Mouse (Mus musculus): ENCODE results near the gene Pbx1. TPM values are rescaled to one million over a fixed set of nuclear protein-coding genes. Genes with fewer than 3 reads are reported as not detected.

Pbx1 gene
- polyA plus RNA-seq, 1 experiment from 2014 or later, result 43.7 TPM

- no peaks in the 10 kb centered on the region for H3K36me3 ChIP-seq (ENCODE audit: control insufficient read depth, insufficient read depth, low read length)
- H3K9ac ChIP-seq (ENCODE audit: low read length), result no peak overlapping the region
- no peak overlapping the region for H3K4me2 ChIP-seq (ENCODE audit: low read depth, severe bottlenecking)
- DNase-seq (ENCODE audit: low spot score) (no peak), ATAC-seq (ENCODE audit: insufficient number of reproducible peaks, low FRiP score, low TSS enrichment, low read depth) (no peak)
- peaks cover 16% of the 10 kb centered on the region for H3K4me1 ChIP-seq (ENCODE audit: control insufficient read depth, insufficient read depth, low read length)
- H3K4me3 ChIP-seq (ENCODE audit: low read depth, low read length), result no peak overlapping the region
- no peaks in the 10 kb centered on the region for H3K27me3 ChIP-seq (ENCODE audit: control insufficient read depth, insufficient read depth, low read length)
- no peak overlapping the region for H3K27ac ChIP-seq (replicated peaks; ENCODE audit: low read depth, low read length)
- no peaks in the 10 kb centered on the region for H3K9me3 ChIP-seq (ENCODE audit: control insufficient read depth, low read length)
- 84% methylated on average over 17 of the region's 17 CpGs for WGBS
Measured at GRCm38 (mm10) chr1:168215896-168216747, 215.9 kb downstream of the Pbx1 start.

GRCm38 (mm10) chr1:168215468-168215867, 216.6 kb downstream of the Pbx1 start:
- WGBS, result 74% methylated on average over 6 of the region's 6 CpGs
- Histone ChIP-seq H3K9ac (ENCODE audit: low read length) (no peak overlapping the region), H3K4me2 (ENCODE audit: low read depth, severe bottlenecking) (no peak overlapping the region), H3K9me3 (ENCODE audit: control insufficient read depth, low read length) (no peaks in the 10 kb centered on the region), H3K4me3 (ENCODE audit: low read depth, low read length) (no peak overlapping the region), H3K36me3 (ENCODE audit: control insufficient read depth, insufficient read depth, low read length) (no peaks in the 10 kb centered on the region), H3K27me3 (ENCODE audit: control insufficient read depth, insufficient read depth, low read length) (no peaks in the 10 kb centered on the region), H3K27ac (replicated peaks; ENCODE audit: low read depth, low read length) (no peak overlapping the region), H3K4me1 (ENCODE audit: control insufficient read depth, insufficient read depth, low read length) (peaks cover 12% of the 10 kb centered on the region)
- no peak for ATAC-seq (ENCODE audit: insufficient number of reproducible peaks, low FRiP score, low TSS enrichment, low read depth)
- no peak for DNase-seq (ENCODE audit: low spot score)

DNA sequence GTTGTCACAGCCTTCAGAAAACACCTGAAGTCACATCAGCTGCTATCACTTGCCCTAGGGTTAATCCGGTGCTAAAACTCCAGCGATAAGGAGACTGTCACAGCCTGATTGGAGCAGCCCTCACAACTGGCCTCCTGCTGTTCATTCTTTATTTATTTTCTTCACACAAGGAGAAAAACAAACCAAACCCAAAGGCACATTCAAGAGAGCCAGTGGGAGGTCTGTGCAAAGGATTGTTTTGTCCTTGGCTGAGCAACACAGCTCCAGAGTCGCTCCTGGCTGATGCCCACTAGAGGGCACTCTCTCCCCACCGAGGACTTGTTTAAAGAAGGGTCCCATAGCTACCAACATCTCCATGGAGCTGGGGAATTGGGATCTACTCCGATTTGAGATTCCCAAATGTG, 218.0 kb downstream of the Pbx1 start:
- Histone ChIP-seq H3K36me3 (ENCODE audit: control insufficient read depth, insufficient read depth, low read length) (peaks cover 3% of the 10 kb centered on the region; the same call in 1 of the 2 replicates), H3K4me3 (ENCODE audit: low read depth, low read length) (no peak overlapping the region), H3K4me1 (ENCODE audit: control insufficient read depth, insufficient read depth, low read length) (peaks cover 12% of the 10 kb centered on the region), H3K9me3 (ENCODE audit: control insufficient read depth, low read length) (no peaks in the 10 kb centered on the region), H3K27ac (replicated peaks; ENCODE audit: low read depth, low read length) (no peak overlapping the region), H3K9ac (ENCODE audit: low read length) (no peak overlapping the region), H3K27me3 (ENCODE audit: control insufficient read depth, insufficient read depth, low read length) (no peaks in the 10 kb centered on the region), H3K4me2 (ENCODE audit: low read depth, severe bottlenecking) (no peak overlapping the region)
- WGBS, result 7% methylated on average over 5 of the region's 5 CpGs
- DNase-seq (ENCODE audit: low spot score) (peak; percentile 86), ATAC-seq (ENCODE audit: insufficient number of reproducible peaks, low FRiP score, low TSS enrichment, low read depth) (peak; percentile 73; the same call in 1 of the 2 replicates)

DNA sequence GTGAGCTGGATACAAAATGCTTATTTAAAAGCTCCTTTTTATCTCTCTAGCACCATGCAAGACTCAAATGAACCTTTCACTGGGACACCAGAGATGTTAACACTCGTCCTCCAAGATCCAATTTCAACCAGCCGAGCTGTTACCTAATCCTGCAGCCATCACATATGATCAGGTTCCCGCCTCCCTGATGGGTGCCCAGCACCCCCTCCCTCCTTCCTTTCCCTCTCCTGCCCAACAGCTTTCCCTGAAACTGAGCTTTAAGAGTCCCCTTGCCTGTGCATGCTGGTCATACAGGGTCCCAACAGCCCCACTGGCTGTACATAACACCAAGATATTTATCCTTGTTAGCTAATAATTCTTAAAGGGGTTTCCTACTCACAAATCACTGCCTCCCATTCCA, 218.5 kb downstream of the Pbx1 start:
- Histone ChIP-seq H3K27ac (replicated peaks; ENCODE audit: low read depth, low read length) (no peak overlapping the region), H3K9me3 (ENCODE audit: control insufficient read depth, low read length) (no peaks in the 10 kb centered on the region), H3K27me3 (ENCODE audit: control insufficient read depth, insufficient read depth, low read length) (no peaks in the 10 kb centered on the region), H3K36me3 (ENCODE audit: control insufficient read depth, insufficient read depth, low read length) (peaks cover 3% of the 10 kb centered on the region; the same call in 1 of the 2 replicates), H3K9ac (ENCODE audit: low read length) (no peak overlapping the region), H3K4me3 (ENCODE audit: low read depth, low read length) (no peak overlapping the region), H3K4me1 (ENCODE audit: control insufficient read depth, insufficient read depth, low read length) (peaks cover 12% of the 10 kb centered on the region), H3K4me2 (ENCODE audit: low read depth, severe bottlenecking) (no peak overlapping the region)
- no peak for DNase-seq (ENCODE audit: low spot score)
- 27% methylated on average over 3 of the region's 3 CpGs for WGBS
- ATAC-seq (ENCODE audit: insufficient number of reproducible peaks, low FRiP score, low TSS enrichment, low read depth), result peak; percentile 38; the same call in 1 of the 2 replicates

DNA sequence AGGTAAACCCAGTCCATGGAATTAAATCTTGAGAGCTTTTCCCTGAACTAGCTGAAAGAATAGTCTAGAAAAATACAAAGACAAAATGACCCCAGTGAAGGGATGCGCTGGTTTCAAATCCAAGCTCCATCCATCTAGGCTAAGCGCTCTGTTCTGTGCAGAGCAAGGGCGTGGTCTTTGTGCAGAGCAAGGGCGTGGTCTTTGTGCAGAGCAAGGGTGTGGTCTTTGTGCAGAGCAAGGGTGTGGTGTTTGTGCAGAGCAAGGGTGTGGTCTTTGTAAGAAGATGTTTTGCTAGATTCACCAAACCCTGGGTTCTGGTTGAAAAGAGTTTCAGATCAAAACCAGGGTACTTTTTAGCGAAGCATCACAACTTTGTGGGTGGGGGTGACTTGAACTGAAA, 221.7 kb downstream of the Pbx1 start:
- Histone ChIP-seq H3K4me1 (ENCODE audit: control insufficient read depth, insufficient read depth, low read length) (peaks cover 6% of the 10 kb centered on the region; the same call in 1 of the 2 replicates), H3K27ac (replicated peaks; ENCODE audit: low read depth, low read length) (no peak overlapping the region), H3K9ac (ENCODE audit: low read length) (no peak overlapping the region), H3K4me2 (ENCODE audit: low read depth, severe bottlenecking) (no peak overlapping the region), H3K9me3 (ENCODE audit: control insufficient read depth, low read length) (no peaks in the 10 kb centered on the region), H3K27me3 (ENCODE audit: control insufficient read depth, insufficient read depth, low read length) (no peaks in the 10 kb centered on the region), H3K36me3 (ENCODE audit: control insufficient read depth, insufficient read depth, low read length) (peaks cover 3% of the 10 kb centered on the region; the same call in 1 of the 2 replicates), H3K4me3 (ENCODE audit: low read depth, low read length) (no peak overlapping the region)
- WGBS, result 90% methylated on average over 5 of the region's 5 CpGs
- ATAC-seq (ENCODE audit: insufficient number of reproducible peaks, low FRiP score, low TSS enrichment, low read depth), result no peak
- no peak for DNase-seq (ENCODE audit: low spot score)

DNA sequence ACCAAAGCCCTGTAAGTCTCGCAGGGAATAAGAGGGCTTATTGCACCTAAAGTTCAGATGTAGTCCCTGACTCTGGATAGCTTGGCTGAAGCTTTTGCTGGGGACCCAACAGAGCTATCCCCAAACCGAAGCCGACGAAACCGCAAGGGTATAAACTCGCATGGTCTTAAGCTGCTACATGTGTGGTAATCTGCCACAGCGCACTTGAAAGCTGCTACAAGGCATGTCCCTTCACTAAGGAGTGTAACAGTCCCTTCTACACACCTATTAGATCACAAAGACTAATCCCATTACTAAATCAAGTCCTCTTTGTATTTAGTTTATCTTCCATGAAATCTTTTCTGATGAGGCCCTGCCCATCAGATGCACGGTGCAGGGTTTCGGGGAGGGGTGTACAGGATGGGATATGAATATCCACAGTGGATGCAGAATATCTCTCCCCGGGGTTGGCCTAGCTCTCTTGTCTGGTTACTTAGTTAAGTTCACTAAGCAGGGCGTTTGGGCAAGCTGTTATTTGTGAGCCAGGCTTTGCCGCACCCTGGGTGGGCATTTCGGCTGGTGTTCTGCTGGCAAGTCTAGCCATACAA, 231.4 kb downstream of the Pbx1 start:
- Histone ChIP-seq H3K27ac (replicated peaks; ENCODE audit: low read depth, low read length) (no peak overlapping the region), H3K4me3 (ENCODE audit: low read depth, low read length) (no peak overlapping the region), H3K9me3 (ENCODE audit: control insufficient read depth, low read length) (no peaks in the 10 kb centered on the region), H3K36me3 (ENCODE audit: control insufficient read depth, insufficient read depth, low read length) (peaks cover 9% of the 10 kb centered on the region; the same call in 1 of the 2 replicates), H3K4me1 (ENCODE audit: control insufficient read depth, insufficient read depth, low read length) (no peaks in the 10 kb centered on the region), H3K27me3 (ENCODE audit: control insufficient read depth, insufficient read depth, low read length) (no peaks in the 10 kb centered on the region), H3K9ac (ENCODE audit: low read length) (no peak overlapping the region), H3K4me2 (ENCODE audit: low read depth, severe bottlenecking) (no peak overlapping the region)
- 94% methylated on average over 13 of the region's 13 CpGs for WGBS
- DNase-seq (ENCODE audit: low spot score) (no peak), ATAC-seq (ENCODE audit: insufficient number of reproducible peaks, low FRiP score, low TSS enrichment, low read depth) (no peak)

GRCm38 (mm10) chr1:168198276-168198675, 233.8 kb downstream of the Pbx1 start:
- Histone ChIP-seq H3K4me3 (ENCODE audit: low read depth, low read length) (no peak overlapping the region), H3K27me3 (ENCODE audit: control insufficient read depth, insufficient read depth, low read length) (no peaks in the 10 kb centered on the region), H3K4me2 (ENCODE audit: low read depth, severe bottlenecking) (no peak overlapping the region), H3K36me3 (ENCODE audit: control insufficient read depth, insufficient read depth, low read length) (peaks cover 9% of the 10 kb centered on the region; the same call in 1 of the 2 replicates), H3K9ac (ENCODE audit: low read length) (no peak overlapping the region), H3K27ac (replicated peaks; ENCODE audit: low read depth, low read length) (no peak overlapping the region), H3K4me1 (ENCODE audit: control insufficient read depth, insufficient read depth, low read length) (no peaks in the 10 kb centered on the region), H3K9me3 (ENCODE audit: control insufficient read depth, low read length) (no peaks in the 10 kb centered on the region)
- ATAC-seq (ENCODE audit: insufficient number of reproducible peaks, low FRiP score, low TSS enrichment, low read depth) (no peak), DNase-seq (ENCODE audit: low spot score) (no peak)
- WGBS, result 96% methylated on average over 5 of the region's 5 CpGs

- Histone ChIP-seq H3K4me3 (ENCODE audit: low read depth, low read length) (no peak overlapping the region), H3K4me1 (ENCODE audit: control insufficient read depth, insufficient read depth, low read length) (no peaks in the 10 kb centered on the region), H3K9ac (ENCODE audit: low read length) (no peak overlapping the region), H3K27ac (replicated peaks; ENCODE audit: low read depth, low read length) (no peak overlapping the region), H3K36me3 (ENCODE audit: control insufficient read depth, insufficient read depth, low read length) (peaks cover 9% of the 10 kb centered on the region; the same call in 1 of the 2 replicates), H3K4me2 (ENCODE audit: low read depth, severe bottlenecking) (no peak overlapping the region), H3K9me3 (ENCODE audit: control insufficient read depth, low read length) (no peaks in the 10 kb centered on the region), H3K27me3 (ENCODE audit: control insufficient read depth, insufficient read depth, low read length) (no peaks in the 10 kb centered on the region)
- WGBS, result 85% methylated on average over 3 of the region's 3 CpGs
- DNase-seq (ENCODE audit: low spot score), result no peak
- no peak for ATAC-seq (ENCODE audit: insufficient number of reproducible peaks, low FRiP score, low TSS enrichment, low read depth)
Measured at GRCm38 (mm10) chr1:168197908-168198258, 234.2 kb downstream of the Pbx1 start.
